ENCODE assay signal across 7 mouse cellular contexts in the genomic region with DNA sequence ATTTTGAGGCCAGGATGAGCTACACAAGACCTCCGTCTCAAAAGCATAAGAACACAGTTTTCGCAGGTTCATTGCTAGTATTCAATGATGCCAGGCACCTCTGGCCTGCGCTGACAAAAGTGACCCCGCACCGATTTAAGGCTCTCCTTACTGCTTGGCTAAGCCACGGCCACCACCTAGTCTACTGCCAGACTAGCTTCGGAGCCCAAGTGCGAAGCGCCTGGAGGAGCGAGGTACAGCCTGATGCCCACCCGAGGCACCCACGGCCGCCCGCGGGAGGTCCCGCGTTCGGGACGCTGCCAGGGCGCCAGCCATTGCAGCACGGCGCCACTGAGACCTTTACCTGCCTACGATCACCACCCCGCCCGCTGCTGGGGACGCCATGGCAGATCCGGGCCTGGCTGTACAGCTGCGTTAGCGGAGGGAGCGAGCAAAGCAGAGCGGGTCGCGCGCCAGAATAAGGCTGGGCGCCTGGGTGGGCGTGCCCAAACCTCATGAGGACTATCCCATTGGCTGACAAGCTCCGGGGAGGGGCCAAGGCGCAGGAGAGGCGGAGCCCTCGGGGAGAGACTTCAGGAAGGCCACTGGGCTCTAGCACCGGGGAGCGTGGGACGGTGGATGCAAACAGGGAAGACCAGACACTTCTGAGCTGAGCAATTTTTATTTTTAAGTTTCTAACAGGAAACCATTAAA. TPM values are rescaled to one million over a fixed set of nuclear protein-coding genes. Genes with fewer than 3 reads are reported as not detected.
DNase-seq lines count a peak whose midpoint lies in the region; ATAC-seq lines count a peak whose summit lies in the region.

TSS of gene Cryl1 (minus strand) at position 465 of the 693 bp plus-strand sequence.

- peak; percentile 98 for ATAC-seq in embryonic facial prominence, embryonic 11.5 days (replicated peaks; ENCODE audit: insufficient number of reproducible peaks, low FRiP score, low TSS enrichment, low read depth)
- ATAC-seq in granulocyte monocyte progenitor cell, adult 5-6 weeks (replicated peaks; ENCODE audit: poor library complexity, severe bottlenecking): peak; percentile 98
- peak; percentile 99 for ATAC-seq in midbrain, embryonic 13.5 days

- 2% methylated on average over 43 of the region's 43 CpGs for WGBS in embryonic facial prominence, embryonic 11.5 days
- 3% methylated on average over 43 of the region's 43 CpGs for WGBS in limb, embryonic 10.5 days
- 2% methylated on average over 43 of the region's 43 CpGs for WGBS in midbrain, embryonic 13.5 days

- no peak within 1 kb of the TSS for H3K27ac ChIP-seq in embryonic facial prominence, embryonic 11.5 days (replicated peaks; ENCODE audit: low read depth, low read length)
- H3K27ac ChIP-seq in limb, embryonic 10.5 days: peak within 1 kb of the TSS; percentile 88
- no peak within 1 kb of the TSS for H3K27ac ChIP-seq in midbrain, embryonic 13.5 days

- no peaks in the 10 kb centered on the region for H3K27me3 ChIP-seq in embryonic facial prominence, embryonic 11.5 days (ENCODE audit: control insufficient read depth, insufficient read depth, low read length)
- peaks cover 14% of the 10 kb centered on the region for H3K27me3 ChIP-seq in limb, embryonic 10.5 days (ENCODE audit: low read depth, poor library complexity, severe bottlenecking)
- peaks cover 25% of the 10 kb centered on the region for H3K27me3 ChIP-seq in midbrain, embryonic 13.5 days

- no peaks in the 10 kb centered on the region for H3K4me1 ChIP-seq in embryonic facial prominence, embryonic 11.5 days (ENCODE audit: control insufficient read depth, insufficient read depth, low read length)
- H3K4me1 ChIP-seq in limb, embryonic 10.5 days: peaks cover 10% of the 10 kb centered on the region
- H3K4me1 ChIP-seq in midbrain, embryonic 13.5 days (replicated peaks): peaks cover 10% of the 10 kb centered on the region

- H3K9ac ChIP-seq in embryonic facial prominence, embryonic 11.5 days (replicated peaks; ENCODE audit: low read length): peak within 1 kb of the TSS; percentile 61
- H3K9ac ChIP-seq in midbrain, embryonic 13.5 days (replicated peaks): peak within 1 kb of the TSS; percentile 71

- H3K4me3 ChIP-seq in embryonic facial prominence, embryonic 11.5 days (ENCODE audit: low read depth, low read length): peak within 1 kb of the TSS; percentile 51
- peak within 1 kb of the TSS; percentile 69 for H3K4me3 ChIP-seq in limb, embryonic 10.5 days
- peak within 1 kb of the TSS; percentile 60 for H3K4me3 ChIP-seq in midbrain, embryonic 13.5 days (replicated peaks)

- H3K36me3 ChIP-seq in embryonic facial prominence, embryonic 11.5 days (replicated peaks; ENCODE audit: control insufficient read depth, insufficient read depth, low read depth, low read length): no peaks in the 10 kb centered on the region
- no peaks in the 10 kb centered on the region for H3K36me3 ChIP-seq in limb, embryonic 10.5 days
- H3K36me3 ChIP-seq in midbrain, embryonic 13.5 days: no peaks in the 10 kb centered on the region

- peak within 1 kb of the TSS; percentile 65 for H3K4me2 ChIP-seq in embryonic facial prominence, embryonic 11.5 days (ENCODE audit: low read depth, low read length)
- peak within 1 kb of the TSS; percentile 69 for H3K4me2 ChIP-seq in midbrain, embryonic 13.5 days (replicated peaks)

- no peaks in the 10 kb centered on the region for H3K9me3 ChIP-seq in embryonic facial prominence, embryonic 11.5 days (replicated peaks; ENCODE audit: control insufficient read depth, low read length)
- H3K9me3 ChIP-seq in limb, embryonic 10.5 days (replicated peaks): no peaks in the 10 kb centered on the region
- H3K9me3 ChIP-seq in midbrain, embryonic 13.5 days: no peaks in the 10 kb centered on the region

- peak; percentile 98 for DNase-seq in adrenal gland, postnatal 14 days
- DNase-seq in embryonic facial prominence, embryonic 11.5 days (ENCODE audit: low spot score): peak; percentile 97
- DNase-seq in kidney, adult 11 months: peak; percentile 97
- peak; percentile 94 for DNase-seq in limb, embryonic 10.5 days (ENCODE audit: low spot score)
- peak; percentile 95 for DNase-seq in spleen, adult 12 weeks (ENCODE audit: low spot score)

RNA-seq across cellular contexts. Expression of gene Cryl1, which starts in this region (rescaled TPM):
- total RNA-seq in adrenal gland, postnatal 14 days (2021): 16.9 and 18.6 TPM in 2 replicates
- 12.0 and 13.0 TPM in 2 replicates for polyA plus RNA-seq in embryonic facial prominence, embryonic 11.5 days (2014; fragmentation: Nextera tagmentation; extraction: Ambion mirVana)
- total RNA-seq in granulocyte monocyte progenitor cell, adult 5-6 weeks (2014; fragmentation: Nextera tagmentation): 15.3 and 28.5 TPM in 2 replicates
- 10.4 and 26.5 TPM in 2 replicates for total RNA-seq in granulocyte monocyte progenitor cell, adult 5-6 weeks (2017)
- polyA plus RNA-seq in limb, embryonic 10.5 days (2016; fragmentation: Nextera tagmentation; extraction: Ambion mirVana): 9.3 and 12.7 TPM in 2 replicates
- 5.6 and 6.6 TPM in 2 replicates for polyA plus RNA-seq in midbrain, embryonic 13.5 days (2015; fragmentation: Nextera tagmentation; extraction: Ambion mirVana)
